Mouse (Mus musculus) liver, adult 10 weeks (tissue): ENCODE results near the gene Mms19. TPM values are rescaled to one million over a fixed set of nuclear protein-coding genes. Genes with fewer than 3 reads are reported as not detected.

Source experiments
- polyA plus RNA-seq: library from polyadenylated mRNA; stranded (reverse); fragments of 350-450 nt; fragmentation: Illumina TruSeq; extraction: RNeasy Lipid Tissue Mini Kit (QIAGEN cat#74804); gene quantifications from one replicate; pipeline ENCODE4 v1.2.3, GENCODE M21; 2014; ENCODE audit warnings: low read depth, low replicate concordance

Mms19 gene
- polyA plus RNA-seq, result 7.8 TPM

GRCm38 (mm10) chr19:41980819-41981594 lies at the start of gene Mms19:
Gene Mms19 (minus strand): TSS chr19:41981157.

GRCm38 (mm10) chr19:41981595-41981927 lies 604 bp upstream of the Mms19 start, which contains the start of gene Ubtd1:
Gene Ubtd1 (plus strand): TSS chr19:41981763.

GRCm38 (mm10) chr19:41933179-41934086 lies 47.5 kb downstream of the Mms19 start, which contains the start of the genes Exosc1 and Zdhhc16:
Gene Exosc1 (minus strand): TSS chr19:41933423.
Gene Zdhhc16 (plus strand): TSS chr19:41933480.

GRCm38 (mm10) chr19:41911178-41912073 lies 69.5 kb downstream of the Mms19 start, which contains the start of gene Pgam1:
Gene Pgam1 (plus strand): TSS chr19:41911923.

GRCm38 (mm10) chr19:41895460-41896318 lies 85.3 kb downstream of the Mms19 start, which contains the start of gene Rrp12:
Gene Rrp12 (minus strand): TSS chr19:41896173.

Other genes starting within 250 kb of the Mms19 start
- not detected for gene Slit1, start 237.5 kb downstream of the Mms19 start, polyA plus RNA-seq
- 1.5 TPM for gene Arhgap19, start 179.1 kb downstream of the Mms19 start, polyA plus RNA-seq
- gene Frat1, start 151.2 kb downstream of the Mms19 start, polyA plus RNA-seq, result 1.6 TPM
- gene Frat2, start 133.0 kb downstream of the Mms19 start, polyA plus RNA-seq, result 1.5 TPM
- 0.29 TPM for gene Rrp12, start 85.0 kb downstream of the Mms19 start, polyA plus RNA-seq
- gene Pgam1, start 69.2 kb downstream of the Mms19 start, polyA plus RNA-seq, result 150 TPM
- gene Exosc1, start 47.7 kb downstream of the Mms19 start, polyA plus RNA-seq, result 15.5 TPM
- gene Zdhhc16, start 47.7 kb downstream of the Mms19 start, polyA plus RNA-seq, result 15.2 TPM
- not detected for gene Ubtd1, start 606 bp upstream of the Mms19 start, polyA plus RNA-seq
- not detected for gene Ankrd2, start 54.8 kb upstream of the Mms19 start, polyA plus RNA-seq
- gene Hoga1, start 64.5 kb upstream of the Mms19 start, polyA plus RNA-seq, result 65.6 TPM
- gene 4933411K16Rik, start 71.1 kb upstream of the Mms19 start, polyA plus RNA-seq, result 0.66 TPM
- gene Morn4, start 105.2 kb upstream of the Mms19 start, polyA plus RNA-seq, result not detected
- 10.1 TPM for gene Pi4k2a, start 109.3 kb upstream of the Mms19 start, polyA plus RNA-seq
- 5.4 TPM for gene Avpi1, start 147.9 kb upstream of the Mms19 start, polyA plus RNA-seq
- 7.2 TPM for gene Marveld1, start 166.2 kb upstream of the Mms19 start, polyA plus RNA-seq
- gene Zfyve27, start 182.8 kb upstream of the Mms19 start, polyA plus RNA-seq, result 4.3 TPM
- not detected for gene Sfrp5, start 221.1 kb upstream of the Mms19 start, polyA plus RNA-seq